Comparison of ENCODE assay signal across 19 mouse cellular contexts in genomic region chr5:124077241-124077640, GRCm38 (mm10). TPM values are rescaled to one million over a fixed set of nuclear protein-coding genes. Genes with fewer than 3 reads are reported as not detected.
DNase-seq lines count a peak whose midpoint lies in the region; ATAC-seq and TF ChIP-seq lines count a peak whose summit lies in the region.
"Had no signal": no experiment of that assay in that cellular context is flagged by ENCODE, and none has a peak within 500 bp of the region (broad histone marks: within the 10 kb centered on the region; RNA-seq: fewer than 3 reads in every experiment).

No protein-coding gene starts in this region.

- H3K4me3 ChIP-seq in intestine, embryonic 16.5 days (ENCODE audit: low read length), result no peak overlapping the region
- no peak overlapping the region for H3K4me3 ChIP-seq in intestine, embryonic 15.5 days (replicated peaks)
- peak overlapping the region; percentile 12; the same call in 1 of the 2 replicates for H3K4me3 ChIP-seq in ES-Bruce4 (ENCODE audit: low read depth, low read length)
- no peak overlapping the region for H3K4me3 ChIP-seq in intestine, postnatal 0 days (ENCODE audit: low read depth, low read length)
- H3K4me3 ChIP-seq: embryonic facial prominence, embryonic 10.5 days; forebrain, embryonic 13.5 days; limb, embryonic 15.5 days had no signal

- H3K27me3 ChIP-seq in intestine, embryonic 16.5 days (replicated peaks; ENCODE audit: control insufficient read depth, insufficient read depth, low read length), result no peaks in the 10 kb centered on the region
- no peaks in the 10 kb centered on the region for H3K27me3 ChIP-seq in intestine, embryonic 15.5 days (replicated peaks)
- H3K27me3 ChIP-seq in ES-Bruce4 (ENCODE audit: control insufficient read depth, insufficient read depth, low read length, poor library complexity, severe bottlenecking), result no peaks in the 10 kb centered on the region
- H3K27me3 ChIP-seq in intestine, postnatal 0 days (replicated peaks; ENCODE audit: control insufficient read depth, insufficient read depth, low read length), result no peaks in the 10 kb centered on the region
- H3K27me3 ChIP-seq: forebrain, embryonic 13.5 days; limb, embryonic 15.5 days had no signal

- H3K9me3 ChIP-seq in intestine, embryonic 16.5 days (ENCODE audit: control insufficient read depth, low read length), result no peaks in the 10 kb centered on the region
- H3K9me3 ChIP-seq in intestine, embryonic 15.5 days, result no peaks in the 10 kb centered on the region
- no peaks in the 10 kb centered on the region for H3K9me3 ChIP-seq in ES-Bruce4 (replicated peaks; ENCODE audit: control insufficient read depth, insufficient read depth, low read length, poor library complexity, severe bottlenecking)
- H3K9me3 ChIP-seq in intestine, postnatal 0 days (ENCODE audit: control insufficient read depth), result no peaks in the 10 kb centered on the region
- H3K9me3 ChIP-seq: embryonic facial prominence, embryonic 10.5 days; forebrain, embryonic 13.5 days; G1E; limb, embryonic 15.5 days had no signal

- DNase-seq in thymus, postnatal 0 days (ENCODE audit: low spot score), result peak; percentile 29
- DNase-seq in kidney, postnatal 10 days, result no peak
- DNase-seq in cerebellum, adult 11-12 months, result no peak
- DNase-seq: adrenal gland, postnatal 36 days; cerebellum, adult 8-10 months; gastrocnemius, postnatal 14 days; kidney, postnatal 14 days; layer of hippocampus, postnatal 36 days; liver, postnatal 0 days; lung, postnatal 10 days had no signal

- peaks cover 25% of the 10 kb centered on the region for H3K4me1 ChIP-seq in intestine, embryonic 16.5 days (ENCODE audit: control insufficient read depth, insufficient read depth, low read length)
- peaks cover 33% of the 10 kb centered on the region for H3K4me1 ChIP-seq in intestine, embryonic 15.5 days (replicated peaks)
- no peaks in the 10 kb centered on the region for H3K4me1 ChIP-seq in ES-Bruce4 (ENCODE audit: control insufficient read depth, insufficient read depth, low read length)
- peaks cover 4% of the 10 kb centered on the region; the same call in 1 of the 2 replicates for H3K4me1 ChIP-seq in intestine, postnatal 0 days (replicated peaks; ENCODE audit: control insufficient read depth, insufficient read depth, low read length)

- TF ChIP-seq EP300 in ES-Bruce4 (IDR thresholded peaks at IDR 0.05; ENCODE audit: insufficient read depth, low read depth, low read length), result no peak

- H3K4me2 ChIP-seq in intestine, embryonic 16.5 days (ENCODE audit: low read depth, low read length), result no peak overlapping the region
- H3K4me2 ChIP-seq in intestine, embryonic 15.5 days (replicated peaks), result no peak overlapping the region
- no peak overlapping the region for H3K4me2 ChIP-seq in intestine, postnatal 0 days (replicated peaks; ENCODE audit: low read depth)
- H3K4me2 ChIP-seq: limb, embryonic 15.5 days had no signal

- no peak overlapping the region for H3K9ac ChIP-seq in intestine, embryonic 16.5 days (ENCODE audit: low read depth, low read length)
- H3K9ac ChIP-seq in intestine, embryonic 15.5 days, result no peak overlapping the region
- no peak overlapping the region for H3K9ac ChIP-seq in ES-Bruce4 (ENCODE audit: low read depth, poor library complexity, severe bottlenecking)
- no peak overlapping the region for H3K9ac ChIP-seq in intestine, postnatal 0 days (ENCODE audit: low read depth, low read length)
- H3K9ac ChIP-seq: limb, embryonic 15.5 days; liver, postnatal 0 days had no signal

- no peak for TF ChIP-seq CTCF in ES-Bruce4 (IDR thresholded peaks at IDR 0.05; ENCODE audit: low read depth, low read length)
- TF ChIP-seq CTCF in intestine, postnatal 0 days (IDR thresholded peaks at IDR 0.05; ENCODE audit: low read depth), result no peak

- peak overlapping the region; percentile 77; the same call in 1 of the 2 replicates for H3K27ac ChIP-seq in intestine, embryonic 16.5 days (ENCODE audit: low read length)
- H3K27ac ChIP-seq in intestine, embryonic 15.5 days, result no peak overlapping the region
- H3K27ac ChIP-seq in ES-Bruce4 (ENCODE audit: insufficient read depth, low read length), result no peak overlapping the region
- H3K27ac ChIP-seq in intestine, postnatal 0 days (ENCODE audit: low read depth, low read length), result peak overlapping the region; percentile 63; the same call in 1 of the 2 replicates
- H3K27ac ChIP-seq: embryonic facial prominence, embryonic 10.5 days; limb, embryonic 15.5 days had no signal

- 84% methylated on average over 13 of the region's 13 CpGs for WGBS in intestine, embryonic 16.5 days
- WGBS in intestine, embryonic 15.5 days, result 87% methylated on average over 13 of the region's 13 CpGs
- WGBS in intestine, postnatal 0 days, result 86% methylated on average over 13 of the region's 13 CpGs

- ATAC-seq in intestine, embryonic 16.5 days, result no peak
- no peak for ATAC-seq in intestine, embryonic 15.5 days
- ATAC-seq in intestine, postnatal 0 days, result no peak
- no peak for ATAC-seq in megakaryocyte-erythroid progenitor cell, adult 5-6 weeks (replicated peaks; ENCODE audit: low FRiP score, low TSS enrichment, poor library complexity, severe bottlenecking)
- ATAC-seq: forebrain, embryonic 13.5 days had no signal

- no peak for TF ChIP-seq POLR2A in ES-Bruce4 (IDR thresholded peaks at IDR 0.05; ENCODE audit: insufficient read depth, low read length)

- no peaks in the 10 kb centered on the region for H3K36me3 ChIP-seq in intestine, embryonic 16.5 days (ENCODE audit: control insufficient read depth, insufficient read depth, low read length)
- no peaks in the 10 kb centered on the region for H3K36me3 ChIP-seq in intestine, embryonic 15.5 days
- no peaks in the 10 kb centered on the region for H3K36me3 ChIP-seq in ES-Bruce4 (ENCODE audit: control insufficient read depth, insufficient read depth, low read length, poor library complexity, severe bottlenecking)
- no peaks in the 10 kb centered on the region for H3K36me3 ChIP-seq in intestine, postnatal 0 days (ENCODE audit: control insufficient read depth, insufficient read depth)
- H3K36me3 ChIP-seq: embryonic facial prominence, embryonic 10.5 days; G1E; limb, embryonic 15.5 days had no signal

RNA-seq across cellular contexts. Expression of gene Abcb9, which starts 18.4 kb away (rescaled TPM):
- 2.5 and 3.2 TPM in 2 replicates for polyA plus RNA-seq in intestine, embryonic 16.5 days (2015; fragmentation: Nextera tagmentation; extraction: Ambion mirVana)
- 2.3 and 2.5 TPM in 2 replicates for polyA plus RNA-seq in intestine, embryonic 15.5 days (2015; fragmentation: Nextera tagmentation; extraction: Ambion mirVana)
- 0.49 and 0.79 TPM in 2 replicates for polyA plus RNA-seq in ES-Bruce4 (2011; ENCODE audit: insufficient read depth, insufficient read length, low read depth, missing spikeins)
- polyA plus RNA-seq in intestine, postnatal 0 days (2015; fragmentation: Nextera tagmentation; extraction: Ambion mirVana), result 4.0 and 4.6 TPM in 2 replicates
- polyA plus RNA-seq in thymus, postnatal 0 days (2015; fragmentation: Nextera tagmentation; extraction: Ambion mirVana), result 38.3 and 39.3 TPM in 2 replicates
- total RNA-seq in megakaryocyte-erythroid progenitor cell, adult 5-6 weeks (2014; fragmentation: Nextera tagmentation), result 5.2 and 9.3 TPM in 2 replicates
- 0.95 and 3.5 TPM in 2 replicates for total RNA-seq in megakaryocyte-erythroid progenitor cell, adult 5-6 weeks (2017)

RNA-seq across cellular contexts. Expression of gene Ogfod2, which starts 34.9 kb away (rescaled TPM):
- 30.5 and 33.6 TPM in 2 replicates for polyA plus RNA-seq in intestine, embryonic 16.5 days (2015; fragmentation: Nextera tagmentation; extraction: Ambion mirVana)
- 26.3 and 29.2 TPM in 2 replicates for polyA plus RNA-seq in intestine, embryonic 15.5 days (2015; fragmentation: Nextera tagmentation; extraction: Ambion mirVana)
- 4.6 and 6.0 TPM in 2 replicates for polyA plus RNA-seq in ES-Bruce4 (2011; ENCODE audit: insufficient read depth, insufficient read length, low read depth, missing spikeins)
- polyA plus RNA-seq in intestine, postnatal 0 days (2015; fragmentation: Nextera tagmentation; extraction: Ambion mirVana), result 21.3 and 25.0 TPM in 2 replicates
- polyA plus RNA-seq in thymus, postnatal 0 days (2015; fragmentation: Nextera tagmentation; extraction: Ambion mirVana), result 35.6 and 41.8 TPM in 2 replicates
- total RNA-seq in megakaryocyte-erythroid progenitor cell, adult 5-6 weeks (2014; fragmentation: Nextera tagmentation), result 16.1 and 16.8 TPM in 2 replicates
- total RNA-seq in megakaryocyte-erythroid progenitor cell, adult 5-6 weeks (2017), result 8.0 and 11.9 TPM in 2 replicates

RNA-seq across cellular contexts. Expression of gene Arl6ip4, which starts 38.6 kb away (rescaled TPM):
- 78.1 and 84.8 TPM in 2 replicates for polyA plus RNA-seq in intestine, embryonic 16.5 days (2015; fragmentation: Nextera tagmentation; extraction: Ambion mirVana)
- 90.8 and 95.4 TPM in 2 replicates for polyA plus RNA-seq in intestine, embryonic 15.5 days (2015; fragmentation: Nextera tagmentation; extraction: Ambion mirVana)
- polyA plus RNA-seq in ES-Bruce4 (2011; ENCODE audit: insufficient read depth, insufficient read length, low read depth, missing spikeins), result 73.7 and 82.5 TPM in 2 replicates
- polyA plus RNA-seq in intestine, postnatal 0 days (2015; fragmentation: Nextera tagmentation; extraction: Ambion mirVana), result 75.5 and 76.9 TPM in 2 replicates
- 132 and 146 TPM in 2 replicates for polyA plus RNA-seq in thymus, postnatal 0 days (2015; fragmentation: Nextera tagmentation; extraction: Ambion mirVana)
- total RNA-seq in megakaryocyte-erythroid progenitor cell, adult 5-6 weeks (2014; fragmentation: Nextera tagmentation), result 88.4 and 129 TPM in 2 replicates
- total RNA-seq in megakaryocyte-erythroid progenitor cell, adult 5-6 weeks (2017), result 120 and 128 TPM in 2 replicates

RNA-seq across cellular contexts. Expression of gene Vps37b, which starts 45.2 kb away (rescaled TPM):
- 25.7 and 27.1 TPM in 2 replicates for polyA plus RNA-seq in intestine, embryonic 16.5 days (2015; fragmentation: Nextera tagmentation; extraction: Ambion mirVana)
- 28.2 and 28.8 TPM in 2 replicates for polyA plus RNA-seq in intestine, embryonic 15.5 days (2015; fragmentation: Nextera tagmentation; extraction: Ambion mirVana)
- 11.2 and 11.9 TPM in 2 replicates for polyA plus RNA-seq in ES-Bruce4 (2011; ENCODE audit: insufficient read depth, insufficient read length, low read depth, missing spikeins)
- 16.7 and 17.8 TPM in 2 replicates for polyA plus RNA-seq in intestine, postnatal 0 days (2015; fragmentation: Nextera tagmentation; extraction: Ambion mirVana)
- polyA plus RNA-seq in thymus, postnatal 0 days (2015; fragmentation: Nextera tagmentation; extraction: Ambion mirVana), result 32.4 and 32.8 TPM in 2 replicates
- total RNA-seq in megakaryocyte-erythroid progenitor cell, adult 5-6 weeks (2014; fragmentation: Nextera tagmentation), result 20.8 and 34.3 TPM in 2 replicates
- 12.8 and 15.5 TPM in 2 replicates for total RNA-seq in megakaryocyte-erythroid progenitor cell, adult 5-6 weeks (2017)

Comparison
In these comparisons a context has a peak if more than half of its experiments do, and no peak if none do; other contexts are left out.
1. H3K27ac ChIP-seq: peak in intestine, embryonic 16.5 days (single experiment) and intestine, postnatal 0 days (single experiment); none in intestine, embryonic 15.5 days (single experiment) and ES-Bruce4 (single experiment).